8 mouse cellular contexts compared by ENCODE assay signal in genomic region chr17:35195631-35196320, GRCm38 (mm10). TPM values are rescaled to one million over a fixed set of nuclear protein-coding genes. Genes with fewer than 3 reads are reported as not detected.
DNase-seq lines count a peak whose midpoint lies in the region; ATAC-seq and TF ChIP-seq lines count a peak whose summit lies in the region.

No protein-coding gene starts in this region.

- H3K36me3 ChIP-seq in G1E (replicated peaks): no peaks in the 10 kb centered on the region
- no peaks in the 10 kb centered on the region for H3K36me3 ChIP-seq in hindbrain, embryonic 12.5 days

- H3K4me2 ChIP-seq in hindbrain, embryonic 12.5 days (replicated peaks): peak overlapping the region; percentile 60

- H3K27ac ChIP-seq in hindbrain, embryonic 12.5 days: no peak overlapping the region

- peaks cover 56% of the 10 kb centered on the region for H3K4me1 ChIP-seq in G1E (ENCODE audit: insufficient read depth, low read depth, low read length)
- peaks cover 18% of the 10 kb centered on the region for H3K4me1 ChIP-seq in hindbrain, embryonic 12.5 days

- 3% methylated on average over 66 of the region's 66 CpGs for WGBS in hindbrain, embryonic 12.5 days

- H3K9ac ChIP-seq in hindbrain, embryonic 12.5 days: peak overlapping the region; percentile 42

- peaks cover 47% of the 10 kb centered on the region for H3K27me3 ChIP-seq in G1E (ENCODE audit: insufficient read depth, low read length)
- H3K27me3 ChIP-seq in hindbrain, embryonic 12.5 days: peaks cover 58% of the 10 kb centered on the region

- peak; percentile 63 for DNase-seq in G1E (ENCODE audit: low spot score)
- DNase-seq in cerebellum, adult 8-10 months: peak; percentile 45
- DNase-seq in left cerebral cortex, adult 11 months (ENCODE audit: low spot score): peak; percentile 65
- peak; percentile 87 for DNase-seq in lung, postnatal 36 days
- DNase-seq in retina, postnatal 1 day: peak; percentile 88
- peak; percentile 99 for DNase-seq in thymus, postnatal 4 days

- peak overlapping the region; percentile 63; the same call in 1 of the 2 replicates for H3K4me3 ChIP-seq in G1E (ENCODE audit: low read depth, low read length)
- H3K4me3 ChIP-seq in hindbrain, embryonic 12.5 days: peak overlapping the region; percentile 35

- ATAC-seq in G1E (ENCODE audit: extremely low read depth, insufficient number of reproducible peaks, low FRiP score, poor library complexity, severe bottlenecking): no peak
- ATAC-seq in frontal cortex, adult (ENCODE audit: low TSS enrichment): peak; percentile 72
- peak; percentile 64 for ATAC-seq in hindbrain, embryonic 12.5 days (ENCODE audit: low FRiP score)

- TF ChIP-seq CTCF in G1E (IDR thresholded peaks at IDR 0.05; ENCODE audit: low read depth, low read length): peak; percentile 74

- H3K9me3 ChIP-seq in G1E (replicated peaks): no peaks in the 10 kb centered on the region; the same call in 1 of the 2 replicates
- H3K9me3 ChIP-seq in hindbrain, embryonic 12.5 days (replicated peaks): no peaks in the 10 kb centered on the region

RNA-seq across cellular contexts. Expression of gene Ltb, which starts 1.5 kb away (rescaled TPM):
- not detected in 2 replicates for total RNA-seq in G1E (2014; fragmentation: Nextera tagmentation)
- 0.99 and 1.2 TPM in 2 replicates for total RNA-seq in G1E (2017)
- polyA plus RNA-seq in G1E (2012): 0.45 and 0.78 TPM in 2 replicates
- 0.54 and 0.81 TPM in 2 replicates for polyA plus RNA-seq in hindbrain, embryonic 12.5 days (2016; fragmentation: Nextera tagmentation; extraction: Ambion mirVana)

RNA-seq across cellular contexts. Expression of gene Tnf, which starts 6.0 kb away (rescaled TPM):
- total RNA-seq in G1E (2014; fragmentation: Nextera tagmentation) (0.68 TPM in 1 of 2 replicates, not detected in the other), G1E (2017) (1.4 and 1.5 TPM in 2 replicates)
- 0.04 TPM in 1 of 2 replicates, not detected in the other for polyA plus RNA-seq in G1E (2012)
- 0.14 TPM in 1 of 2 replicates, not detected in the other for polyA plus RNA-seq in hindbrain, embryonic 12.5 days (2016; fragmentation: Nextera tagmentation; extraction: Ambion mirVana)

RNA-seq across cellular contexts. Expression of gene Lst1, which starts 7.5 kb away (rescaled TPM):
- 81.9 and 91.5 TPM in 2 replicates for total RNA-seq in G1E (2014; fragmentation: Nextera tagmentation)
- 391 and 521 TPM in 2 replicates for total RNA-seq in G1E (2017)
- 7.1 and 8.0 TPM in 2 replicates for polyA plus RNA-seq in G1E (2012)
- 6.1 and 6.9 TPM in 2 replicates for polyA plus RNA-seq in hindbrain, embryonic 12.5 days (2016; fragmentation: Nextera tagmentation; extraction: Ambion mirVana)

RNA-seq across cellular contexts. Expression of gene Lta, which starts 9.4 kb away (rescaled TPM):
- total RNA-seq in G1E (2014; fragmentation: Nextera tagmentation) (not detected in 2 replicates), G1E (2017) (0.12 TPM in 1 of 2 replicates, not detected in the other)
- not detected in 2 replicates for polyA plus RNA-seq in G1E (2012)
- polyA plus RNA-seq in hindbrain, embryonic 12.5 days (2016; fragmentation: Nextera tagmentation; extraction: Ambion mirVana): not detected in 2 replicates

RNA-seq across cellular contexts. Expression of gene Aif1, which starts 19.9 kb away (rescaled TPM):
- total RNA-seq in G1E (2014; fragmentation: Nextera tagmentation) (3.1 TPM in 1 of 2 replicates, not detected in the other), G1E (2017) (2.1 and 3.2 TPM in 2 replicates)
- polyA plus RNA-seq in G1E (2012): 0.17 TPM in 1 of 2 replicates, not detected in the other
- 7.8 and 7.9 TPM in 2 replicates for polyA plus RNA-seq in hindbrain, embryonic 12.5 days (2016; fragmentation: Nextera tagmentation; extraction: Ambion mirVana)

Comparison
In these comparisons a context has a peak if more than half of its experiments do, and no peak if none do; other contexts are left out.
1. DNase-seq: peak in every context shown above with its lines; median percentile 99 in thymus, postnatal 4 days; 88 in retina, postnatal 1 day; 87 in lung, postnatal 36 days; 65 in left cerebral cortex, adult 11 months; 63 in G1E; 45 in cerebellum, adult 8-10 months.